Mouse (Mus musculus) forebrain, postnatal 0 days (tissue): ENCODE data around the gene Gm20538. TPM values are rescaled to one million over a fixed set of nuclear protein-coding genes. Genes with fewer than 3 reads are reported as not detected.
A peak's percentile ranks its signal among the peaks of the same experiment; 100 is the strongest.

ENCODE experiments used
- ATAC-seq: fragments of 200-750 bp; cut with Nextera tagmentation; 2 replicates; pipeline ENCODE4 v1.8.0; 2017; ENCODE audit warnings: mild to moderate bottlenecking, moderate library complexity
- DNase-seq: peaks from one replicate; pipeline ENCODE4 v3.0.0-alpha.2; 2015
- H3K27ac ChIP-seq: fragments of 300-500 bp; sonication (generic); 2 replicates; pipeline ENCODE4 v1.5.1; 2014; ENCODE audit warnings: low read depth, mild to moderate bottlenecking, antibody characterized with exemption, low read length, moderate library complexity, mixed read lengths
- H3K27me3 ChIP-seq: fragments of 300-500 bp; sonication (generic); 2 replicates; pipeline ENCODE4 v1.6.1; 2014; ENCODE audit warnings: mild to moderate bottlenecking, low read length, mixed read lengths; ENCODE audit not compliant: insufficient read depth
- H3K36me3 ChIP-seq: fragments of 300-500 bp; sonication (generic); 2 replicates; pipeline ENCODE4 v1.6.1; 2014; ENCODE audit warnings: mild to moderate bottlenecking, moderate library complexity; ENCODE audit not compliant: insufficient read depth
- H3K4me1 ChIP-seq: fragments of 300-500 bp; sonication (generic); 2 replicates; pipeline ENCODE4 v1.6.1; 2014; ENCODE audit warnings: antibody characterized with exemption; ENCODE audit not compliant: insufficient read depth
- H3K4me2 ChIP-seq: fragments of 300-500 bp; sonication (generic); 2 replicates; pipeline ENCODE4 v1.6.1; 2014; ENCODE audit warnings: low read depth, mild to moderate bottlenecking, moderate library complexity
- H3K4me3 ChIP-seq: fragments of 300-500 bp; sonication (generic); 2 replicates; pipeline ENCODE4 v1.5.1; 2014; ENCODE audit warnings: low read depth, low read length, mixed read lengths
- H3K9ac ChIP-seq: fragments of 300-500 bp; sonication (generic); 2 replicates; pipeline ENCODE4 v1.6.1; 2014; ENCODE audit warnings: mild to moderate bottlenecking
- H3K9me3 ChIP-seq: fragments of 300-500 bp; sonication (generic); 2 replicates; pipeline ENCODE4 v1.6.1; 2016; ENCODE audit warnings: low read length
- CTCF ChIP-seq: sonication (generic); IDR thresholded peaks from 2 replicates; pipeline ENCODE4 v1.5.1; 2016; ENCODE audit warnings: antibody characterized with exemption, control low read depth, low read depth
- WGBS: fragments of 180-500 bp; shearing (Covaris S2); extraction: QIAGEN DNeasy Blood & Tissue Kit; methylation state at CpG from one replicate; pipeline ENCODE4 v1.1.7; 2014; 5-methylcytosine and 5-hydroxymethylcytosine counted together
- polyA plus RNA-seq: library from polyadenylated mRNA; unstranded; fragments of >200 nt; fragmentation: Nextera tagmentation; extraction: Ambion mirVana; gene quantifications from 2 replicates; pipeline ENCODE4 v1.2.1, GENCODE M21; 2015
- total RNA-seq: library from RNA; depleted of rRNA; stranded (reverse); fragments of >200 nt; gene quantifications from 2 replicates; pipeline ENCODE4 v1.2.3, GENCODE M21; 2014; rRNA removed

Gm20538 gene
- total RNA-seq (not detected in 2 replicates), polyA plus RNA-seq (not detected in 2 replicates)

DNA sequence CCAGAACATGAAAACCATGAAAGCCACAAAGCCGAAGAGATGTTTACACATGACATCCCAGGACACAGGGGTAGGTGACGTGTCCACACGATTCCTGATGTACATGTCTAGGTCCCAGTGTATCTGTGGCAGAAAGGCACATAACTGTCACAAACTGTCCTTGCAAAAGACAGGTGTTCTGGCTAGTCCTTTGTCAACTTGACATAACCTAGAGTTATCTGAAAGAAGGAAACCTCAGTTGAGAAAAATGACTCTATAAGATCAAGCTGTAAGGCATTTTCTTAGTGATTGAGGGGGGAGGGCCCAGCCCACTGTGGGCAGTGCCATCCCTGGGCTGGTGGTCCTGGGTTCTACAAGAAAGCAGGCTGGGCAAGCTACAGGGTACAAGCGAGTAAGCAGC is at the start of gene Gm20538:
TSS of gene Gm20538 (minus strand) at position 101 of the 400 bp plus-strand sequence.
- no peak within 1 kb of the TSS for H3K27ac ChIP-seq
- H3K4me2 ChIP-seq, result no peak within 1 kb of the TSS
- H3K9ac ChIP-seq, result no peak within 1 kb of the TSS
- TF ChIP-seq CTCF, result no peak
- whole genome bisulfite sequencing, result 96% methylated on average over 4 of the region's 4 CpGs
- no peak within 1 kb of the TSS for H3K4me3 ChIP-seq
- H3K4me1 ChIP-seq, result peaks cover 12% of the 10 kb centered on the region
- H3K9me3 ChIP-seq, result no peaks in the 10 kb centered on the region
- ATAC-seq, result no peak
- no peaks in the 10 kb centered on the region for H3K27me3 ChIP-seq
- no peak for DNase-seq
- H3K36me3 ChIP-seq, result peaks cover 47% of the 10 kb centered on the region

DNA sequence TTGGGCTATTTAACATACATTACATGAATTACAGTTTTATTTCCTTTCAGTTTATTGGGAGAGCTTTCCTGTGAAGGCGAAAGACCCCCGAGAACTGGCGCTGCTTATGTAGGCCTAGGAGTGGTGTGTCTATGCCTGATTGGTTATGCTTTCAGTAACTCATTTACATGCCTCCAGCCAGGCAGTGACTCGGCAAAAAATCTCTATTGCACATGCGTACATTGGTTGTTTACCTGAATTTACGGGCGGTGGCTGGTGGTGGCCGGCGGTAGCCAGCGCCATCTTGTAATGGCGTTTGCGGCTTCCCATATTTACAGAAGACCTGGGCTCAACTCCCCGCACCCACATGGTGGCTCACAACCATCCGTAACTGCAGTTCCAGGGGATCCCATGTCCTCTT is 41.5 kb upstream of the Gm20538 start:
- WGBS, result 95% methylated on average over 14 of the region's 14 CpGs
- H3K4me3 ChIP-seq, result no peak overlapping the region
- H3K4me1 ChIP-seq, result no peaks in the 10 kb centered on the region
- no peak for ATAC-seq
- no peak overlapping the region for H3K27ac ChIP-seq
- H3K36me3 ChIP-seq, result no peaks in the 10 kb centered on the region
- H3K9me3 ChIP-seq, result no peaks in the 10 kb centered on the region
- no peak for DNase-seq
- H3K27me3 ChIP-seq, result no peaks in the 10 kb centered on the region
- no peak for TF ChIP-seq CTCF
- H3K9ac ChIP-seq, result no peak overlapping the region
- H3K4me2 ChIP-seq, result no peak overlapping the region

DNA sequence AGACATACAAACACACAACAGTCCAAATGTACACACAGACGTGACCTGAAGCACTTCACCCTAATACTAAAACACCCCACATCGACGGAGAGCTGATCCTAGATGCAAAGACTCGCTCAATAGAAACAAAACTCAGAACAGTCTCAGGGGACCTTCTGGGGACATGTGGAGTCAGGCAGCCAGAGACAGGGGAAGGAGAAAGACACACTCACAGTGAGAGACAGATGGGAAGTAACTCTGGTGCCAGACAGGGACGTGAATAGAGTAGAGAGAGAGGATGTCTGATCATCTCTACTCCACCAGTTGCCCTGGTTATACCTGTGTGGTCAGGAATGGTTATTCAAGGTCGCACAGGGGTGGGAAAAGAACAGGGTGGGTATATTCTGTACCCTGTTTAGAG is 39.0 kb upstream of the Gm20538 start:
- ATAC-seq, result peak; percentile 25; the same call in 1 of the 2 replicates
- H3K4me1 ChIP-seq, result no peaks in the 10 kb centered on the region
- H3K4me2 ChIP-seq, result no peak overlapping the region
- no peaks in the 10 kb centered on the region for H3K27me3 ChIP-seq
- DNase-seq, result no peak
- H3K9me3 ChIP-seq, result no peaks in the 10 kb centered on the region
- H3K27ac ChIP-seq, result no peak overlapping the region
- no peaks in the 10 kb centered on the region for H3K36me3 ChIP-seq
- 66% methylated on average over 6 of the region's 6 CpGs for WGBS
- H3K9ac ChIP-seq, result no peak overlapping the region
- TF ChIP-seq CTCF, result no peak
- no peak overlapping the region for H3K4me3 ChIP-seq

DNA sequence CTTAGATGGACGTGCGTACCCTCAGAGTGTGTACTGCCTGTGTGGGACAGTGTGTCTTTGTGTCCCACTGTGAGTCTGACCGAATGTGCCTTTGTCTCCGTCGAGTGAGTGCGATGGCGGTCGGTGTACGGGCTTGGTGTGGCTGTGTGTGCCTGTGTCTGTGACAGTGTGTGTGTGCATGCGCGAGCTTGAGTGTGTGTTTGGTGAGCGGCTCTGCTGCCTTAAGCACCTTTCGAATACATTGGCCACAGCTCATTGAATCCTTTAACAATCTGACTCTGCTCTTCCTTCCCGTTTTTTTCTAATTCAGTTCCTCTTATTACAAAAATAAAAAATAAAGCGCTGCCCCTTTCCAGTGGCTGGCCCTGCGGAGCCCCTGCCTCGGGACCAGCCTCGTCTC is 38.4 kb upstream of the Gm20538 start:
- no peaks in the 10 kb centered on the region for H3K4me1 ChIP-seq
- DNase-seq (no peak), ATAC-seq (no peak)
- H3K27me3 ChIP-seq, result no peaks in the 10 kb centered on the region; the same call in 1 of the 2 replicates
- H3K9me3 ChIP-seq, result no peaks in the 10 kb centered on the region
- H3K4me2 ChIP-seq, result no peak overlapping the region
- H3K9ac ChIP-seq, result no peak overlapping the region
- no peak for TF ChIP-seq CTCF
- no peak overlapping the region for H3K27ac ChIP-seq
- no peaks in the 10 kb centered on the region for H3K36me3 ChIP-seq
- 79% methylated on average over 18 of the region's 18 CpGs for WGBS
- H3K4me3 ChIP-seq, result no peak overlapping the region

DNA sequence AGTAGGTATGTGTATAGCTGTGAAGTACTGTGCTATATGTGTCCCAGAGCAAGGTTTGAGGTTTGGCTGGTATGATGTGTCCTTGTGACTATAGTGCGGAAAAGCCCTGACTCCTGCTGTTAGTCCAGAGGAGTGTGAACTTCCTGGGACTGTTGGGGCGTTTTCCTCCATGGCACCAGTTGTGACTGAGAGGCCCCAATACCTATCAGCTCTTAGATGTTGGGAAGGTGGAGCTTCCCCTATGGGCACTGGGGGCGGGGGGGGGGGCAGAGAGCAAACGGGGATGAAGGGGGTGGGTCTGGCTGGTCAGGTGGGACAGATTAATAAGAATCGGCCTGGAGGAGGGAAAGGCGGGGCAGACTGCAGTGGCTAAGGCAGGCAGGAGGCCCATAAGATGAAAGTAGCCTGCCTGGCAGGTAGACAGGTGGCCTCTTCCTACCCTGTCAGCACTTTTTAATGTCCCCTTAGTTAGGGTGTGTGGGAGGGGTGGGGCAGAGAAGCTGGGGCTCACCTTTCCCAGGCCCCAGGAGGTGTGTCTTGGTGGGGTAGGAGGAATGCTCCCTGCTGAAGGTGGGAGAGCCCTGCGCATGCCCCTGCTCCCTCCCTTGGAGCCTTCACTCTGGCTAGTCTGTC is 37.1 kb upstream of the Gm20538 start:
- no peak overlapping the region for H3K9ac ChIP-seq
- ATAC-seq (no peak), DNase-seq (no peak)
- no peaks in the 10 kb centered on the region for H3K9me3 ChIP-seq
- TF ChIP-seq CTCF, result no peak
- H3K27ac ChIP-seq, result no peak overlapping the region
- no peaks in the 10 kb centered on the region for H3K4me1 ChIP-seq
- 54% methylated on average over 7 of the region's 7 CpGs for WGBS
- no peaks in the 10 kb centered on the region for H3K36me3 ChIP-seq
- no peak overlapping the region for H3K4me3 ChIP-seq
- H3K4me2 ChIP-seq, result no peak overlapping the region
- no peaks in the 10 kb centered on the region; the same call in 1 of the 2 replicates for H3K27me3 ChIP-seq

DNA sequence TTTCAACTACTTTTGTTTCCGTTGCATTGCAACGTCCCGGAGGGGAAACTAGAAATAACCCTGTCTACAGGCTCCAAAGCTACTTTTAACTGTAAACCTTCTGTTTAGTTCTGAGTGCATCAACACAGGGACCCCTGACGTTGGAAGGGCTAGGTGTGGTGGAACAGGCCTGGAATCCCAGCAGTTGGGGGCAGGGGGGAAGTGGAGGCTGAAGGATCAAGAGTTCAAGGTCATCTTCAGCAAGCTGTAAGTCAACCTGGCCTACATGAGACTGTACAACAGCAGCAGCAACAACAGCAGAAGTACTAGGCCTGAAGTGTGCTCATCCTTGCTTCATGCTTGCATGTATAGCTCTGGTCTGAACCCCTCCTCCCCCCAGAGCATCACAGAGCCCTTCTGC is 35.4 kb upstream of the Gm20538 start:
- Histone ChIP-seq H3K27ac (no peak overlapping the region), H3K4me3 (no peak overlapping the region), H3K4me1 (no peaks in the 10 kb centered on the region), H3K4me2 (no peak overlapping the region), H3K9ac (no peak overlapping the region), H3K36me3 (no peaks in the 10 kb centered on the region), H3K27me3 (no peaks in the 10 kb centered on the region; the same call in 1 of the 2 replicates), H3K9me3 (no peaks in the 10 kb centered on the region)
- DNase-seq, result no peak
- ATAC-seq, result no peak
- TF ChIP-seq CTCF, result no peak
- 46% methylated on average over 4 of the region's 4 CpGs for WGBS

DNA sequence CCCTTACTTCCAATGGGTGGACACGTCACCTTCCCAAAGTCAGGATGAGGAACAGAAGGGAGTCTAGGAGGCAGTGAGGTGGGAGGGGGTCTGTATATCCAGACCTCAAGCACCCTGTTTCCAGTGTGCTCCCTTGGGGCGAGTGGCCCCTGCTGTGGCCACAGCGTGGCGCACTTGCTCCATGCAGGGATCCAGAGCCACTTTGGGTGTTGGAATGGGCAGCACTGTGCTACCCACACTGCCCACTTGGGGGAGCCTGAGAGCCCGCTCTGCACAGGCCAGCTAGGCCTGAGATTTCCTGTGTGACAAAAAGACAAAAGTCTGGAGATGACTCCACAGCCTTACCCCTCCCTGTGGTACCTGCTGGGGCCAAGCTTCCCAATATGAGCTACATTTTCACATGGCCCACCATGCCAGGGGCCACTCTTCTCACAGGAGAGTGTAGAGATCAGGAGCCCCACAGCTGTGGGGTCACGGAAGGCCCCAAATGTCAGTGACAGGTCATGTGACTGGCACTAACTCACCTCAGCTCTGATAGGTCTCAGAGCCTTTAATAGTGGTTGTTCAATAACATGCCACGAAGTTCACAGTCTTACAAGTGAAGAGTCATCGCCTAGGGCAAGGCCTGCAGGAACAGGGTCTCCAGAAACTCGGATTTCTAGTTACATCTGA is 30.1 kb upstream of the Gm20538 start:
- no peaks in the 10 kb centered on the region for H3K9me3 ChIP-seq
- H3K4me3 ChIP-seq, result no peak overlapping the region
- no peaks in the 10 kb centered on the region; the same call in 1 of the 2 replicates for H3K27me3 ChIP-seq
- H3K4me2 ChIP-seq, result no peak overlapping the region
- H3K27ac ChIP-seq, result no peak overlapping the region
- no peaks in the 10 kb centered on the region for H3K4me1 ChIP-seq
- H3K36me3 ChIP-seq, result peaks cover 3% of the 10 kb centered on the region
- DNase-seq, result peak; percentile 95
- peak; percentile 92 for ATAC-seq
- peak; percentile 100 for TF ChIP-seq CTCF
- H3K9ac ChIP-seq, result no peak overlapping the region
- 37% methylated on average over 9 of the region's 9 CpGs for WGBS
